Mouse (Mus musculus) forebrain, embryonic 16.5 days (tissue): ENCODE results near the gene Pim3. TPM values are rescaled to one million over a fixed set of nuclear protein-coding genes. Genes with fewer than 3 reads are reported as not detected.

Experiments
- ATAC-seq: fragments of 200-750 bp; cut with Nextera tagmentation; 2 replicates; pipeline ENCODE4 v1.8.0; 2017; ENCODE audit warnings: mild to moderate bottlenecking, moderate library complexity
- H3K27ac ChIP-seq: fragments of 300-500 bp; sonication (generic); 2 replicates; pipeline ENCODE4 v1.5.1; 2014; ENCODE audit warnings: low read length, control low read depth
- H3K27me3 ChIP-seq: fragments of 300-500 bp; sonication (generic); replicated peaks from 2 replicates; pipeline ENCODE4 v1.6.1; 2014; ENCODE audit warnings: low read length; ENCODE audit not compliant: control insufficient read depth, insufficient read depth
- H3K36me3 ChIP-seq: fragments of 300-500 bp; sonication (generic); 2 replicates; pipeline ENCODE4 v1.6.1; 2014; ENCODE audit not compliant: control insufficient read depth, insufficient read depth
- H3K4me1 ChIP-seq: fragments of 300-500 bp; sonication (generic); replicated peaks from 2 replicates; pipeline ENCODE4 v1.6.1; 2014; ENCODE audit warnings: low read length; ENCODE audit not compliant: control insufficient read depth, insufficient read depth
- H3K4me2 ChIP-seq: fragments of 300-500 bp; sonication (generic); 2 replicates; pipeline ENCODE4 v1.6.1; 2014; ENCODE audit warnings: mild to moderate bottlenecking, low read length, control low read depth
- H3K4me3 ChIP-seq: fragments of 300-500 bp; sonication (generic); replicated peaks from 2 replicates; pipeline ENCODE4 v1.5.1; 2014; ENCODE audit warnings: mild to moderate bottlenecking, low read length, control low read depth
- H3K9ac ChIP-seq: fragments of 300-500 bp; sonication (generic); replicated peaks from 2 replicates; pipeline ENCODE4 v1.6.1; 2014; ENCODE audit warnings: low read depth, low read length, control low read depth
- H3K9me3 ChIP-seq: fragments of 300-500 bp; sonication (generic); 2 replicates; pipeline ENCODE4 v1.6.1; 2016; ENCODE audit warnings: low read length; ENCODE audit not compliant: control insufficient read depth
- WGBS: fragments of 180-500 bp; shearing (Covaris S2); extraction: QIAGEN DNeasy Blood & Tissue Kit; methylation state at CpG from one replicate; pipeline ENCODE4 v1.1.7; 2014; 5-methylcytosine and 5-hydroxymethylcytosine counted together
- polyA plus RNA-seq: library from polyadenylated mRNA; unstranded; fragments of >200 nt; fragmentation: Nextera tagmentation; extraction: Ambion mirVana; gene quantifications from 2 replicates; pipeline ENCODE4 v1.2.1, GENCODE M21; 2015

The Pim3 gene
- polyA plus RNA-seq, 1 experiment from 2014 or later: 70.7 TPM

DNA sequence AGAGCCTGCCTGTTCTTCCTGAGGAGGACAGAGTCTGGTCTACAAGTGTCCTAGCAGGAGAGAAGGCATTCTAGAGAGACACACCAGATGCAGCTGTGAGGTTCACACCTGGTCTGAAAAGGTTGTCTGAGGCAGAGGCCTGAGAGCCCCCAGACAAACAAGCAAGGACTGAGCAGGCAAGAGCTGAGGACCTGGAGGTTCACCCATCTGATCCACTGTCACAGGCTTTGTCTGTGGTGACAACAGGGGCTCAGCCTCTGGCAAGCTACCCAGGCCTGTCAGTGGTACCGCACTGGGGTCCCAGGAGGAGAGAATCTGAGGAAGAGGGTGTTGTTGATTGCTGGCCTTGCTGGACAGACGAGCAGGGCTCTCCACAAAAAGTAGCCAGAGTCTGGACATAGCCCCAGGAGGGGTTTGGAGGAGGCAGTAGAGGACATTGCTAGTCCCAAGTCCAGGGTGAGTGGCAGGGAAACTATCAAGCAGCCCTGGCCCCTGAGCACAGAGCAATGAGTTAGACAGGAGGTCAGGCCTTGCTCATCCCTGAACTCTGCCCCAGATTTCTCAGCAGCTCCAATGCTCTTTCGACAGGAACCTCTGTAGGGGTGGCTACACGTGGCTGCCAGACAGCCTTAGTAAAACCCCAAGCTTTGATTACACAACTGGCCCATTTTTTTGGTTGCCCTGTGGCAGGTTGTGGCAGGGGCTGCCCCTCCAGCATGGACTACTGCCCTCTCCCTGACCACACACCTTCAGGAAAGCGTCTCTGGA lies 8.6 kb downstream of the Pim3 start:
- H3K36me3 ChIP-seq: 0 out of 2 replicates have a peak, but pooled peaks cover 6% of the 10 kb centered on the region
- no peak overlapping the region for H3K27ac ChIP-seq
- H3K4me1 ChIP-seq: no peaks in the 10 kb centered on the region; the same call in 1 of the 2 replicates
- no peaks in the 10 kb centered on the region for H3K27me3 ChIP-seq
- no peaks in the 10 kb centered on the region for H3K9me3 ChIP-seq
- ATAC-seq: no peak
- no peak overlapping the region for H3K9ac ChIP-seq
- no peak overlapping the region for H3K4me2 ChIP-seq
- H3K4me3 ChIP-seq: no peak overlapping the region
- 78% methylated on average over 5 of the region's 5 CpGs for WGBS

GRCm38 (mm10) chr15:88874061-88874460 lies 12.1 kb downstream of the Pim3 start:
- no peaks in the 10 kb centered on the region for H3K9me3 ChIP-seq
- H3K9ac ChIP-seq: no peak overlapping the region
- H3K27ac ChIP-seq: no peak overlapping the region
- H3K4me3 ChIP-seq: no peak overlapping the region
- no peaks in the 10 kb centered on the region for H3K36me3 ChIP-seq
- WGBS: 86% methylated on average over 3 of the region's 3 CpGs
- no peak for ATAC-seq
- H3K27me3 ChIP-seq: no peaks in the 10 kb centered on the region
- no peak overlapping the region for H3K4me2 ChIP-seq
- H3K4me1 ChIP-seq: peaks cover 5% of the 10 kb centered on the region

GRCm38 (mm10) chr15:88874477-88874876 lies 12.5 kb downstream of the Pim3 start:
- Histone ChIP-seq H3K4me1 (peaks cover 5% of the 10 kb centered on the region), H3K4me2 (no peak overlapping the region), H3K9ac (no peak overlapping the region), H3K27ac (no peak overlapping the region), H3K27me3 (no peaks in the 10 kb centered on the region), H3K36me3 (no peaks in the 10 kb centered on the region), H3K4me3 (no peak overlapping the region), H3K9me3 (no peaks in the 10 kb centered on the region)
- 86% methylated on average over 6 of the region's 6 CpGs for WGBS
- no peak for ATAC-seq

DNA sequence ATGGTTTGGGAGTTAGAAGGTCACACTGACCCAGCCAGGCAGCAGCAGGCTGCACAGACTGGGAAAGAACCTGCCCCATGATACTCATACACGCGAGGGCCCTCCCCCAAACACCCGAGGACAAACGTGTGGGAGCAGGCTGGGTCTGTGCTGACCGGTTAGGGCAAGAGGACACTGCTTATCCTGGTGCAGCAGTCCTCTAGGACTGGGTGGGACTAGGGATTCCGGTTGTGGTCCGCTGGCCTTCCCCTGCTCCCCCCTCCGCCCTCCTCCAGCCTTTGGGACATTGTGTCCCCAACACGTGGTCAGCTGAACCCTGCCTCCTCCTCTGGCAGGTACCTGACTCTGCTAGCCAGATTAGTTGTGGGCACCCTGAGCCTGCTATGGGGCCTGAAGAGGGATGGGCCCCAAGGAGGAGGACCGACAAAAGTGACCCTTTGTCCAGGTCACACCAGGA lies 13.7 kb downstream of the Pim3 start:
- no peak overlapping the region for H3K4me3 ChIP-seq
- no peaks in the 10 kb centered on the region for H3K27me3 ChIP-seq
- H3K9ac ChIP-seq: no peak overlapping the region
- H3K4me2 ChIP-seq: no peak overlapping the region
- no peak for ATAC-seq
- no peaks in the 10 kb centered on the region for H3K36me3 ChIP-seq
- 23% methylated on average over 10 of the region's 10 CpGs for WGBS
- H3K27ac ChIP-seq: no peak overlapping the region
- no peaks in the 10 kb centered on the region for H3K9me3 ChIP-seq
- H3K4me1 ChIP-seq: peaks cover 5% of the 10 kb centered on the region

- Histone ChIP-seq H3K9ac (no peak overlapping the region), H3K4me3 (no peak overlapping the region), H3K27ac (no peak overlapping the region), H3K4me1 (peaks cover 5% of the 10 kb centered on the region), H3K9me3 (no peaks in the 10 kb centered on the region), H3K4me2 (peak overlapping the region; percentile 32), H3K27me3 (no peaks in the 10 kb centered on the region), H3K36me3 (no peaks in the 10 kb centered on the region)
- ATAC-seq: no peak
- 8% methylated on average over 28 of the region's 28 CpGs for WGBS
Measured at GRCm38 (mm10) chr15:88876155-88877020, 14.4 kb downstream of the Pim3 start.

DNA sequence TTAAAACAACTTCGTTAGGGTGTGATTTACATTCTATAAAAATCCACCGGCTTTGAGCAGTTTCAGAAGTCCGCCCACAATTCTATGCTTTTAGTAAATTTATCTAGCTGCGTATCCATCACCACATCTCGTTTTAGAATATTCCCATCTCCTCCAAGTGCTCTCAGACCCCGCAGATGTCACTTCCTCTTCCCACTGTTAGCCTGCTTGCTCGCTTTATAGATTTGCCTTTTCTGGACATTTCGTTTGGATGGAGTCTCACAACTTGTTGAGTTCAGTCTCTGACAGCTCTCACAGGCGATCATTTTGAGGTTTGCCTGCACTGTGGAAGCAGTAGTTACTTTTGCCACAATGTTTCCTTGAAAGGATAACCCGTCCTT lies 15.0 kb downstream of the Pim3 start:
- no peak overlapping the region for H3K4me2 ChIP-seq
- H3K36me3 ChIP-seq: no peaks in the 10 kb centered on the region
- H3K4me3 ChIP-seq: no peak overlapping the region
- H3K27me3 ChIP-seq: no peaks in the 10 kb centered on the region
- no peak for ATAC-seq
- 83% methylated on average over 10 of the region's 10 CpGs for WGBS
- no peaks in the 10 kb centered on the region for H3K9me3 ChIP-seq
- H3K9ac ChIP-seq: no peak overlapping the region
- H3K27ac ChIP-seq: no peak overlapping the region
- peaks cover 5% of the 10 kb centered on the region for H3K4me1 ChIP-seq

DNA sequence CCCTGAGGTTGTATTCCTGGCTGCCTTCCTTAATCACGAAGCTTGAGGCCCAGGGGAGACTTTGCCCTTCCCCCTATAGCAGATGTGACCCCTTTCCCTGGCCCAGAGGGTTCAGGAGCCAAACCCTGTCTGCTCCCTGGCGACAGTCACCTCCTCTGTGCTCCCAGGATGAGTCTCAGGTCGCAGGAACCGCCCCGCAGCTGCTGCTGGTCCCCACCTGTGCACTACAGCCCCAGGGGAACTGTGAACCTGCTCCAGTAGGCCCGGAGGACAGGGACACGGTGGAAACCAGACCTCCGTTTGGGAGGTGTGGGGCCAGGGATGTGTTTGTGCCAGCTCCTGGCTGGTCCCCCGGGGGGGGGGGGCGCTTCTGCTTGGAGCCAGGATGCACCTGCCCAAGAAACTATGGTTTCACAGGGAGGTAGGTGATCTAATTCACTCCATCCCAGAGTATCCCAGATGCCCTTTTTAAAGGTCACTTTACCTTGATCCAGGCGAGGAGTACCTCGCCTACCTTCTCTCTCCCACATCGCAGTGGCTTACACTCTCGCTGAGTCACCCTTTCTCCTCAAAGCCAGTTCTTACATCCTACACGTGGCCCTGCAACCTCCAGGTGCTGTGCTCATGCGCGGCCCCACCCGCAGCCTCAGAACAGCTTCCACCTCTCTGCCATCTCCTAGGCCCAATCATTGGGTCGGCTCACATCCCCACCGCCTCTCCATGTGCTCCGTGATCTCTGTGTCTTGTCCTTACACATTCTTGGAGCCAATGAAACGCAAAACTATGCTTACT lies 19.5 kb downstream of the Pim3 start:
- no peak overlapping the region for H3K9ac ChIP-seq
- no peak overlapping the region for H3K27ac ChIP-seq
- no peak for ATAC-seq
- no peaks in the 10 kb centered on the region for H3K36me3 ChIP-seq
- no peak overlapping the region for H3K4me3 ChIP-seq
- no peaks in the 10 kb centered on the region for H3K9me3 ChIP-seq
- 71% methylated on average over 22 of the region's 22 CpGs for WGBS
- H3K4me1 ChIP-seq: peaks cover 1% of the 10 kb centered on the region; the same call in 1 of the 2 replicates
- H3K27me3 ChIP-seq: no peaks in the 10 kb centered on the region
- H3K4me2 ChIP-seq: no peak overlapping the region

DNA sequence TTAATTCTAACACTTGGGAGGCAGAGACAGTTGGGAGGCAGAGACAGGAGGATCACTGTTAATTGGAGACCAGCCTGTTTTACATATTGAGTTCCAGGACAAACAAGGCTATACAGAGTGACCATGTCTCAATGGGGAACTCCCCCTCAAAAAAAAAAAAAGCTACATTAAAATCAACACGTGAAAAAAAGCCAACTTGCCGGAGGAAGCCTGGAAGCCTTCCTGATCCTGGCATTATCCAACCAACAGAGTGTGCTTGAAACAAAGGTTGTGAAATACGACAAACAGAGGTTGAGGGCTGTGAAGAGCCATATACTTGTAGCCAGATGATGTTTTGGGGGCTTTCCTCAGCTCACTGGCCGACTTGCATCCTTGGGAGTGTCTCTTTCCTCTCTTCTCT lies 20.9 kb downstream of the Pim3 start:
- ATAC-seq: no peak
- no peaks in the 10 kb centered on the region for H3K9me3 ChIP-seq
- WGBS: 62% methylated on average over 4 of the region's 4 CpGs

GRCm38 (mm10) chr15:88883342-88883741 lies 21.4 kb downstream of the Pim3 start:
- no peak for ATAC-seq
- H3K27me3 ChIP-seq: no peaks in the 10 kb centered on the region
- 87% methylated on average over 9 of the region's 9 CpGs for WGBS
- no peak overlapping the region for H3K27ac ChIP-seq
- H3K9me3 ChIP-seq: no peaks in the 10 kb centered on the region
- no peaks in the 10 kb centered on the region for H3K36me3 ChIP-seq
- H3K4me1 ChIP-seq: no peaks in the 10 kb centered on the region
- H3K4me3 ChIP-seq: no peak overlapping the region
- no peak overlapping the region for H3K4me2 ChIP-seq
- H3K9ac ChIP-seq: no peak overlapping the region

More for the DNA sequence above, 20.9 kb downstream of the Pim3 start:
- Histone ChIP-seq H3K4me2 (no peak overlapping the region), H3K4me1 (no peaks in the 10 kb centered on the region), H3K36me3 (no peaks in the 10 kb centered on the region), H3K27me3 (no peaks in the 10 kb centered on the region), H3K9ac (no peak overlapping the region), H3K4me3 (no peak overlapping the region), H3K27ac (no peak overlapping the region)
